Mouse (Mus musculus): Measurements from ENCODE around the gene Lgals12.

Gene Lgals12

DNA sequence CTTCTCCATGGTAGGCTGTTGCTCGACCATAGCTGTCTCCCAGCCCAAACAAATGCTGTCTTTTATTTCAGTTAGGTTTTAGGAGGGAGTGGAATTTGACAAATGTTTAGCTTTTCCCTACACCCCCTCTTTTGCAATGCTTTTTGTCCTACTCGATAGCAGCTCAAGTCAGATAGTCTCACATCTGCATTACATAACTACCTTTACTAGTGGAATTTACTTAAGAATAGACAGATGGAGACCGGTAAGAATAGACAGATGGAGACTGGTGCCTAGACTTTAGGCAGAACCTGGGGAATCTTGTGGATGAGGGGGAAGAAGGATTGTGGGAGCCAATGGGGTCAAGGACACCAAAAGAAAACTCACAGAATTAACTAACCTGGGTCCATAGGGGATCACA is 23.4 kb downstream of the Lgals12 start:
- DNase-seq (ENCODE audit: low spot score), result no peak

DNA sequence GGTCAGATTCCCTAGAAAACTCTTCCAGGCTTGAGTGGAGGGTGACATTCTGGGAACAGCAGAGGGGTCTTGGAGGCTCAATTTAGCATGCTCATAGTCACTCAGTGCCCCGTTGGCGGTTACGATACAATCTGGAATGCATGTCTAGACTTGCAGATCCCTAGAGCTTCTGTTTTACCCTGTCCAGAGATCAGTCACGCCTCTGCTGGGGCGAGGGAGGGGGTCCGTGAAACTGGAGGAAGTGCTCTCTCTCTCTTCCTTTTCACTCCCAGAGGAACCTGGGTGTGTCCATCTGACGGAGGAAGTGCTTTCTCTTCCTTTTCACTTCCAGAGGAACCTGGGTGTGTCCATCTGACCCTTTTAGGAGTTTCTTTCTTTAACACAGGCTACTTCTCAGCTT is 23.9 kb downstream of the Lgals12 start:
- DNase-seq (ENCODE audit: low spot score), result no peak

DNA sequence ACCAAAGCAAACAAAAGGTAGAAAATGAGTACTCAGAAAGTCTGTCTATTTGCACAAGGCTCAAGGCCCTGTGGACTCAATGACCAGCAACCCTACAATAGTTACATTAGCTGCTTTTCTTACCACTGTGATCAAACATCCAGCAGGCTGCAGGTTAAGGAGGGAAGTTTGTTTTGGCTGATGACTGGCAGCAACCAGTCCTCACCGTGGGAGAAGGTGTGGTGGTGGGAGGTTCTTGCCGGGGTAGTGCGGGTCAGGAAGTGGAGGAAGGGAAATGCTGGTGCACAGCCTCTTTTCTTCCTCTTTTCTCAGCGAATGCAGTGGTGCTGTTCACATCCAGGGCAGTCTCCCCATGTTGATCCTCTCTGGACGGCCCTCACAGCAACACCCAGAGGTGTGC is 26.0 kb downstream of the Lgals12 start:
- DNase-seq (ENCODE audit: low spot score), result peak; percentile 67

DNA sequence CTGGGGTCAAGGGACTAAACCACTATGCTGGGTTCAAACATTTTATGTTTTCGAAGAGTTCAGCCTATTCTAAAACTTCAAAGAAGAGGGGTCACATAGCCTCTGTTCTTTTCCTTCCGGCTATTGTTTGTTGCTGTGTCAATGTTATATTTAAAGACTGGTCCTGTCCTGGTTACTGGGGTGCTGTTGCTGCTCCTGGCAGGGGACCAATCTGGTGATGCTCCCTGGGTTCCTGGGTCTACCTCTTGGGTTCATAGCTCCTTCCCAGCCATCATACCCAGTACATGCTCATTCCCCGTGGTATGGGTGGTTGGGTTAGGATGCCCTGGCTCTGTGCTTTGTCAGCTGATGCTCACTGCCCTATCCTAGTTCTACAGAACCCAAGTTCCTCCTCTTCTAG is 29.3 kb downstream of the Lgals12 start:
- no peak for DNase-seq (ENCODE audit: low spot score)

DNA sequence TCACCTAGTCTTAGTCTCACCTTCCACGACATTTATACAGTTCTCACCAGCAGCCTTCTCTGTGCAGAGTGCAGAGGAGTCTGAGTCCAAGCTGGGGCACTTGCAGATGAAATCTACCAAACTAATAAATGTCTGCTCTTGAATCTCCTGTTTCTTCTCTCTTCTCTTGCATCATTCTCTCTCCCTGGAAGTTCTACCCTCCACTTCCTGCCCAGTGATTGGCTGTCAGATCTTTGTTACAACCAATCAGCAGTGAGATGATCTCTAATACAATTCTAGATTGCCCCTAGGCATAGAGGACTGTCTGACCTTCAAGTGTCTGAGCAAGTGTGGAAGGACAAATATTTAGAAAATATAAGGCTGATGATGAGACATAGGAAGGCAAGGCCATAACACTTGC is 30.8 kb downstream of the Lgals12 start:
- DNase-seq (ENCODE audit: low spot score), result no peak

DNA sequence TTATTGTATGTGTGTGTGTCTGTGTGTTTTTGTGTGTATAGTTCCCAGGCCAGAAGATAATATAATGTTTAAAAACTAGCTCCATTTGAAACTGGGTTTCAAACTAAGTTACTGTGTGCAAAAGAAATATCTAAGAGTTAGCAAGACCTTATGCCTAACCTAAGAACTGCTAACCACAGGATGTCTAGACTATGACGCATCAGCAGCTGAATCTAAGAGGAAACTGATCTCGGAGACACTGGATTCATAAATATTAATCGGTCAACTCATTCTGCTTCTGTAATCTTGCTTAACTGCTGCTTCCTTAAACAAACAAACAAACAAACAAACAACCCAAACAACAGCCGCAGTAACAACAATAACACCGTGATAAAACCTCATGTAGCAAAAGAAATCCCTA is 37.3 kb downstream of the Lgals12 start:
- DNase-seq (ENCODE audit: low spot score), result no peak

DNA sequence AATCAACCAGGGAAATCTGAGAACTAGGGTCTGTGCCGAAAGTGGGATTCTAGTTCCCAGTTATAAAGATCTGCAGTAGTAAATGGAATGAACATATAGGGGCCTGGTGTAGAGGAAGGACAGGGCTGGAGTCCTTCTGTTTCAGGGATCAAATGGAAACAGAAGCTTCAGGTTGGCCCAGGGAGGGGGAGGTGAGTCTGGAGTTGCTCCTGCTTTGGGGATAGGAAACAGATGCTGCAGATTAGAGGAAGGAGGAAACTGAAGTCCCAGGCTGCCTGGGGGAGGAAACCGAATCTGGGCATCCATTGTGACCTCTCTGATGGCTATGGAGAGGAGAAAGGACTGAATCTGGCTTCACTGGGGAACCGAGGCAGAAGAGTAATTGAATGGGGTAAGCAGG is 38.6 kb downstream of the Lgals12 start:
- no peak for DNase-seq (ENCODE audit: low spot score)

DNA sequence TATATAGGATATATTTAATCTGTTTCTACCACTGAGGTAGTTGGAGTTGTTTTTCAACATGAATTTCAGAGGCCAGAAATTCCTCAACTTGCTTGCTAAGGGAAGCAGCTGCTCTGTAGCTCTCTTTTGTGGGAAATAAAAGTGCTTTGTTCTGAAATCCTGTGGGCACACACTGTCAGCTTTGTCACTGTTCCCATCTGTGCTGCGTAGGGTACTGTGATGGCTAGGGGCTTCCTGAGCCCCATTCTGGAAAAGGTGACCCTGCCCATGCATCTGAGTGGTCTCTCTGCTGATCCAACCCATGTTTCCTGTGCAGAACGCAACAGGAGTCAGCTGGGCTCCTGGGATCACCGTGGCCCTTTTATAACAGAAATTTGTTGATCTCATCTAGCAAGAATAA is 40.2 kb downstream of the Lgals12 start:
- no peak for DNase-seq (ENCODE audit: low spot score)

DNA sequence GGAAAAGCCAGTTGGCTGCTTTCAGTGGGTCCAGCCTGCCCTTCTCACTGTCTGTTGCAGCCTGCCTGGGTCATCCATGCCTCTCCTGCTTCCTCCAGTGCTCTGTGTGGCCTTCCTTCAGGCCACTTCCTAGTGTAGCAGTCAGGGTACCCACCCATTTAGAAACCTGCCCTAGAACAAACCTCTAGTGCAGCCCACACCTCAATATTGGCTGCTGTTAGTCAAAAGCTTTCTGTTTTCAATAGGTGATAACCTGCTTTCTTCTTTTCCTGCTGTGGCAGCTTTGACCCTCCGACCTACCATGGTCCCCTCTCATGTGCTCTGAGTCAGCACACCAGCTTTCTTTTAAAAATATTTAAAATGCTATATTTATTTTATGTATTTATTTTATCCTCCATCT is 42.5 kb downstream of the Lgals12 start:
- no peak for DNase-seq (ENCODE audit: low spot score)

DNA sequence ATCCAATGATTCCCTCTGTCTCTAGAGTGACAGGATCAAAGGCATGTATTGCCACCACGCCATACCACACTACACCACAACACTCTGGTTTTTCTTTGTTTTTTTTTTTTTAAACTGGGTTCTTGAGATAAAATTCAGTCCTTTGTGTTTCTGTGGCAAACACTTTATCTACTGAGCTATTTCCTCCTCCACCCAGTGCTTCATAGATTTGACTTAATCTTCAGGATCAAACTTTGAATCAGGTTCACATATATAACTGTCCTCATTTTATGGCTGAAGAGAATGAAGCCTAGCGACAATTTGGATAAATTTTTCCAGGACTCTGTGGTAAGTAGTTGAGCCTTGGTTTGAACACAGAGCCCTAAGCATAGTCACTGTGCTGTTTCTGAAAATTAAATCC is 43.3 kb downstream of the Lgals12 start:
- no peak for DNase-seq (ENCODE audit: low spot score)

DNA sequence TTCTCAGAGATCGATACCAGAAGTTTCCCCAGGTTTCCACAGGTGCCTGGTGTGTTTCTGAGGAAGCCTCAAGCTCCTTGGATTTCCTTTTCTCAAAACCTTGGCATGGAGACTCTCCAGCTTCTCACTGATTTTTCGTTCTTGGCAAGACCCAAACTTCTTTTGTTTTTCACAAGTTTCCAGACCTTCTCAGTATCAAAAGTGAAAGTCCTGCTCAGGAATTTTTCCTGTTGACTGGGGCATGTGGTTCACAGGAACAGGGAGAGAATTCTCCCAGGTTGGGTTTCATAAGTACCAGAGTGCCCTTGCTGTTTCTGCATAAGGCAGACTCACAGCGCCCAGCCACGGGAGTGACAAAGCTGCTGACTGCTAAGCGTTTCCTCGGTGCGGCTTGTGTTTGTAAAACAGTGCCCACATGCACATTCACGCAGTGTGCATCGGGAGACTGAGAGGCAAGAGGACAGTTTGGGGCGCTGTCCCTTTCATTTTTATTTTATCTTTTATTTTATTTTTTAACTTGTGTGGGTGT is 44.3 kb downstream of the Lgals12 start:
- DNase-seq (ENCODE audit: low spot score), result no peak

DNA sequence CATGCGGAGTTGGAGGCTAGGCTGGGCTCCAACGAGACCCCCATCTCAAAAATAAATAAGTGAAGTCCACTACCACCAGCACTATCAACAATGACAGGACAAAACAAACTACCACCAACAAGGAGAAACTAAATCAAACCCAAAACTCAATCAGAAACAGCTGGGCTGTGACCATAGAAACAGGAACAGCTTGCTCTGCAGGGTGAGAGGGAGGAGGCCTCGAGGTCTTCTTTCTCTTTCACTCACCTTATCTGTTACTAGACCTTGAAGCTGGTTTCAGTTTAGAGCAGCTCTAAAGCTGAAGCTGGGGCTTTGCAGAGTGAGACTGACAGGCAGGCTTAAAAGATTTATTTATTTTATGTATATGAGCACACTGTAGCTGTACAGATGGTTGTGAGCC is 45.5 kb downstream of the Lgals12 start:
- DNase-seq (ENCODE audit: low spot score), result no peak

DNA sequence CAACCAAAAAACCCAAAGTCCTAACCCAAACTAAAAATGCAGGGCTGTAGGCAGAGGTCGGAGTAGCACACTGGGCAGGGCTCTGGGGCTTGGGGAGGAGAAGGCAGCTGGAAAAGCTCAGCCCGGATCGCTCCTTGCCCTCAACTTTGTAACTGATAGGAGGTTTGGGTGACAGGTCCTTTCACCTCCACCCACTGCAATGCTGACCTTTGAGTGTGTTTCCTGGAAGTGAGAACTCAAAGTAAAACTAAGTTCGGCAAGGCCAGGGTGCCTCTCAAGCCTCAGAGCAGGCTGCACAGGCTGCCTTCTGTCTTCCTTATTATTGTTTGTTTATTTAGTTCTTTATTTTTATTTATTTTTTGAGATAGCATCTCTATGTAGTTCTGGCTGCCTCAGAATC is 47.0 kb downstream of the Lgals12 start:
- peak; percentile 23 for DNase-seq (ENCODE audit: low spot score)

DNA sequence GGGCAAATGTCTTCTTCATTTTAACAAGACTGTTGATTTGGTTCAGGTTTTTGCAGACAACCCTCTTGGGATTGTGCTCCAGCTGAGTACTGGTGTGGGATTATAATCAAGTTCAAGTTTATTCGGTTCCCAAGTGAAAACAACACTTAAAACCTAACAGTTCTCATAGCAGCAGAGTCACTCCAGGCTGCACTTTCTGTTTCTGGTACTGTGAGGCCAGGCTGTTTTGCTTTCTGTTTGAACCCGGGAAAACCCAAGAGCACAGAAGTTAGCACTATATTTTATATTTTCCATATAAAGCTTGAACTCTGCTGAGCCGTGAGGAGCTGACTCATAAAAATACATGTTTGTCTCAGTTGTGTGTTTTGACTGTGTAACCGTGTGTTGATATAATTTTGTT is 48.3 kb downstream of the Lgals12 start:
- no peak for DNase-seq (ENCODE audit: low spot score)

DNA sequence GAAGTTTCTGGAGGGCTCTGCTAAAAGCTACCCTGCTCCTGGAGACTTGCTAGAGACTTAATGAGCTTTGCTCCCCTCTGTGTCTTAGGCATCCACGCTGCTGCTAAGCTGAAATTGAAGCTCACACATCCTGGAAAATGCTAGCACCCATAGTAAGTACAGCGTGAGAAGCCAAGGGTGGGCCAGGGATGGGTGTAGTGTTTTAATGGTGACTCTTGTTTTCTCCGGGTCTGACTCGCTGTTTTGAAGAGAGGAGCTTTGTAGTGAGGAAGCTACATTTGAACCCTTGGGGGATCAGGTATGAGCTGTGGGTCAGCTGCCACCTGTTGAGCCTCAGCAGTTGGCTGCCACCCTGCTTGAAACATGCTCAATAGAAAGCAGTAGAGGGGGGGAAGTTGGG is 49.1 kb downstream of the Lgals12 start:
- no peak for DNase-seq (ENCODE audit: low spot score)

DNA sequence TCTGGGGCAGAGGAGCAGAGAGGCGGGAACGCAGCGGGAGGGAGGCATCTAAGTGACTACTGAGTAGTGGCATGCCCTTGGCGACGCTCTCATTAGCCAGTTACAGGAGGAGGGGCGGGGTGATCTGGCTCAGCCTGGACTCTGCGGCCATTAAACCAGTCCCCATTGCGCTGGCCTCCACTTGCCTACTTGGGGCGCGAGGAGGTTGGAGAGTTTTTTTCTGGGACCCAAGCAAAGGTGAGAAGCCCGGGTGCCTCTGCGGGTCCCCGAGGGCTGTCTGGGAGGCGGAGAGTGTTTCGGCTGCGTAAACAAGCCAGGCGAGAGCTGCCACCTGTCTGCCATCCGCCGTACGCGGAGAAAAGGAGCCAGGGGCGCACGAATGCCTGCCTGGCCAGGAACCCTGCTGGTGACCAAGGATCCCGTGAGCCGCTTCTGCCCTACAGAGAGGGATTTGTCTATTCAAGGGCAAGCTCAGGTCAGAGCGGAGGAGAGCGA is 49.6 kb downstream of the Lgals12 start, which contains the start of gene Pla2g16:
Gene Pla2g16 (plus strand): TSS at position 132 of the 495 bp plus-strand sequence.
- peak; percentile 44 for DNase-seq (ENCODE audit: low spot score)

DNA sequence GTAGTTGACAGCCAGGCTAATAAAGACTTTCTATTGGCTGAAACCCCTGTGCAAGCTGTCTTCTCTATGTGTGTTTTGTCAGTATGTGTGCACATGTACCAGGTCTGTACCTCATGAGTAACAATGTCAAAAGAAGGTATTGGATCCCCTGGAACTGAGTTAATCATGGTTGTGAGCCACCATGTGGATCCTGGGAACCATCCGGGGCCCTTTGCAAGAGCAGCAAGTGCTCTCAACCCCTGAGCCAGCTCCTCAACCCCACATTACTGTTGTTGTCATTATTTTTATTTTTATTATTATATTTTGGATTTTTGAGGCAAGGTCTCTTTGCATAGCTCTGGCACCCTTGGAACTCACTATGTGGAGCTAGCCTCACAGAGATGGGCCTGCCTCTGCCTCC is 50.4 kb downstream of the Lgals12 start:
- DNase-seq (ENCODE audit: low spot score), result no peak

DNA sequence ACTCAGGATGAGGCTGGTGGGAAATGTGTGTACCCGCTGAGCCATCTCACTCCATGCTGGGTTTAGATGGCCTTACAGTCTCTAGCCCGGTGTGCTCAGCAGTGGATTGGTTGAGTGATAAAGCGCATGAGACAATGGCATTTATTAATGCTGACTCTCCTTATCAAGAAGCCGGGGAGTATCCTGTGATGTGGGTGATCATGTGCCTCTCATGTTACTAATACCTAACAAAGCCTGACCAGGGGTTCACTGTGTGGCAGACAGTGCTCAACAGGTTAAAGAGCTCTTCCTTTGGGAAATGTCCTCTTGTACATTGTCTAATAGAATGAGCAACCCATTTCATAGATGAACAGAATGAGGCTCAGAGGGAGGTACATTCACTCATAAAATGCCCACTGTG is 52.1 kb downstream of the Lgals12 start:
- no peak for DNase-seq (ENCODE audit: low spot score)

DNA sequence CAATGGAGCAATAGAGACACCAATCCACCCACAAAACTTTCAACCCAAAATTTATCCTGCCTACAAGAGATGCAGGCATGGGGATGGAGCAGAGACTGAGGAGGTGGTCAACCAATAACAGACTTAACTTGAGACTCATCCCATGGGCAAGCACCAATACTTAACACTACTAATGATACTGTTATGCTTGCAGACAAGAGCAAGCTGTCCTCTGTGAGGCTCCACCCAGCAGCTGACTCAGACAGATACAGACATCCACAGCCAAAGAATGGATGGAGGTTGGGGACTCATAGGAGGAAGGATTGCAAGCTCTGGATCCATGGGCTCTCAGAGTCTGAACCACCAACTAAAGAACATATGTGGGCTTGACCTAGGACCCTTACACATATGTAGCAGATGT is 53.6 kb downstream of the Lgals12 start:
- DNase-seq (ENCODE audit: low spot score), result no peak

DNA sequence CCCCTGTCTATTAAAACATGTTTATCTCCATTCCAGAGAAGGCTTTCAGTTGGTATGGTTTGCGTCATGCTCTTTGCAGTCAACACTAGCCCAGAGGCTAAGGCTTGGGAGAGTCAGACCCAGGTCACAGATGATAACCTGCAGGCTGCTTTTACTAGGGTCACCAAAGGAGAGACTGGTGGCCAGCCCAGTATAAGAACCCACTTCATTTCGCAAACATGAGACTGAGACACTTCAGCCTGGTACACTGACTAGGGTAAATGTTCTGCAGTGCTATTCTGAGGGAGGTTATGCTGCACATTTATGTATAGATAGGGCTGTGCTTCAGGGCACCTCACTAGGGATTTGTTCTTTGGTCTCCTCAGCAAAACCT is 54.7 kb downstream of the Lgals12 start:
- DNase-seq (ENCODE audit: low spot score), result no peak

DNA sequence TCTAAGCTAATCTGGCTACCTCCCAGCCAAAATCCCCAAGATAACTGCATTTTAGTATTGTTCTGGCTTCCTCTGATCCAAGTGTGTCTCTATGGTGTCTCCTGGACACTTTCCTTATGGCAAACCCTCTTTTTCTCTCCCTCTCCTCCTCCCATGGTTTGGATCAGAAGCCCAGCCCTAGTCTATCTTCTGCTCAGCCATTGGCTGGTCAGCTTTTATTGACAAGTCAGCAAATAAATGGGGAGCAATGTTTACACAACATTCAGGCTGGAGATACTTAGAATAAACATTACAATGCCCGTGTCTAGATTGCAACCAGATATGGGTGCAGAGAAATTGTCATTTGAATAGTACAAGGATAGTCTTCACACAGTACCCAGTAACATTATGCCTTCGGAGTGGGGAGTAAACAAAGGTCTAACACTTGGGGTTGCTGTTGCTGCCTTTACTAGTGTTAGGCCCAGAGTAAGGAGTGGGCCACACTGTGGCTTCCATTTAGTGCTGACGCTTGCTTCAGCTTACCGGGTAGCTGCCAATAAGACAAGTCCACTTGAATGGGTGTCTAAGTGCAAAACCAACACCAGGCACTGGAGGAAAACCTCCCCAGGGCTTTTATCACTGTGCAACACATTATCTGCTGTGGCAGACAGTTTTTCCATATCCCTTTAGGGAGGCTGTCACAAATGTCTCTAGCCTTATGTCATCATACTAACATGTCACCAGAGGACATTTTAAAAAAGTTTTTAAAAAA is 55.3 kb downstream of the Lgals12 start:
- DNase-seq (ENCODE audit: low spot score), result no peak

DNA sequence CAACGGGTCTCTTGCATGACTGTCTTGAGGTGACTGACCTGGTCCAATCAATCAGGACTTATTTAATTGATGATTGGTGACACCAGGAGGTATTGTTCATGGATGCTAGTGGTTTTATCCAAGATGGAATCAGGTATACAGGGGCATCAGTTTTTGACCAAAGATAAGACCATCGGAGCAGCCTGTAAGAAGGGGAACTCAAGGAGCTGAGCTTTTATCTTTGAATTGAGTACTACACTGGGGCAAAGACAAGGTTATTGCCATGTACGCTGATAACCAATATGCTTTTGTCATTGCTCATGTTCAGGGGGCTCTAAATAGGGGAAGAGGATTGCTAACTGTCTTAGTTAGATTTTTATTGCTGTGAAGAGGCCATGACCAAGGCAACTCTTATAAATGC is 58.1 kb downstream of the Lgals12 start:
- no peak for DNase-seq (ENCODE audit: low spot score)
